Mouse (Mus musculus) embryonic fibroblast, embryonic 13.5 days (primary cell): ENCODE results near the gene Mrps2.

Source experiments
- CTCF ChIP-seq: IDR thresholded peaks from 2 replicates; pipeline ENCODE4 v1.5.1; 2011; ENCODE audit warnings: mild to moderate bottlenecking, control low read depth, low read length, moderate library complexity, borderline replicate concordance; ENCODE audit not compliant: insufficient read depth
- POLR2A ChIP-seq: IDR thresholded peaks from 2 replicates; pipeline ENCODE4 v1.6.1; 2011; ENCODE audit warnings: low read depth, mild to moderate bottlenecking, control low read depth, low read length, moderate library complexity

- no peak for TF ChIP-seq POLR2A
- TF ChIP-seq CTCF: peak; percentile 90
These were observed 48.0 kb upstream of the Mrps2 start for GRCm38 (mm10) chr2:28419898-28420297.
